Mouse (Mus musculus): ENCODE data around the gene Trpm1.
A peak's percentile ranks its signal among the peaks of the same experiment; 100 is the strongest.

DNA sequence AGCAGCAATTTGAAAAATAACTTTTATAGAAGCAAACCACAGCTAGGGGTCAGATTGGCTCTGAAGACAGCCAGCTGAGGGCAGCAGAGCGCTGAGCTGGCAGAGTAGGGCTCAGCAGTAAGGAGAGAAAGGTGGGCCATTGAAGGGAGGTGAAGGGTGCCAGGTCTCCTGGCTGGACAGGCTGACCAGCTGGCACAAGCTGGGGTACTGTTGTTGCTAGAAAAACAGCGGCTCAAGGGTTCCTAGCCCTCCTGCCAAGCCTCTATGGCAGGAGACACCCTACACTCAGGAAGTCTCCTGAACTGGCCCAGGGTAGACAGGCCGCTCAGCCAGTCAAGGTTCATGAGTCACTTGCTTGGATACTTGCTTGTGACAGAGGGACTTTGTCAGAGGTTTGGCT lies 11.4 kb downstream of the Trpm1 start:
- TF ChIP-seq CTCF (IDR thresholded peaks at IDR 0.05; ENCODE audit: low read depth) (peak; percentile 86), EP300 (optimal IDR thresholded peaks at IDR 0.05) (no peak)

Measured in stomach, postnatal 0 days (tissue).